Mouse (Mus musculus) ovary, postnatal 14 days (tissue): ENCODE results near the gene Zdhhc21.

Source experiments
- DNase-seq: peaks from one replicate; pipeline ENCODE4 v3.0.0; 2022; ENCODE audit warnings: low spot score

Gene Zdhhc21

DNA sequence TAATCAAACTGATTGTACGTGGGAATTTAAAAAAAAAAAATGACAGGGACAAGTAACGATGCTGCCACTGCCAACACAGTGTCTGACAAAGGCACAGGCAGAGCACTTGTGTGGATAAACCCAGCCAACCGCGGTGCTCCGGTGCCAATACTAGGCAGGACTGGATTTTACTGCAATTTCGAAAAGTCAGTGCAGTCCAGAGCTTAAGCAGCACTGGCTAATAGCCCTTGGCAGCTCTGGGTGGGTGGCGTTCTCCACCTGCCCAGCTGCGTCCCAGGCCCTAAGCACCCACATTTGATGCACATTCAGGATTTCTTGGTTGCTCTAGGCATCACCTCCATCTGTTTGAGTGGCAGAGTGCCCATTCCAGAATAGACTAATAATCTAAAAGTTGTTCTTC lies 3.6 kb upstream of the Zdhhc21 start:
- no peak for DNase-seq

DNA sequence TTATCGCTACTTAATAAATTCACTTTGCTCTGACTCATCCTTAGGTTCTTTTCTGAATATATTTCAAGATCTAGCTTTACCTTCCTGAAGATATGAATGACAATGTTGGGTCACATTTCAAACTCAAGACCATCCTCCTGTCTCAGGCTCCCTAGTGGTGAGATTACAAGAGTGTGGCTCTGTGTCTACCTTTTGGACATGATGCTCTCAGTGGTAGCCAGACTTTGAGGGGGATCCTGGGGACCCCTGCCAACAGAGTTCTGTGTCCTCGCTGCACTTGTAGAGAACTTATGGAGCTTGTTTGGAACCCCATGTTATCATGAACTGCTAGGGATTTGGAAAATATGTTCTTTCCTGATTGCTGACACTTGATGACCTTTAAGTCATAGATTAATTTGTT lies 1.7 kb upstream of the Zdhhc21 start:
- DNase-seq, result no peak

DNA sequence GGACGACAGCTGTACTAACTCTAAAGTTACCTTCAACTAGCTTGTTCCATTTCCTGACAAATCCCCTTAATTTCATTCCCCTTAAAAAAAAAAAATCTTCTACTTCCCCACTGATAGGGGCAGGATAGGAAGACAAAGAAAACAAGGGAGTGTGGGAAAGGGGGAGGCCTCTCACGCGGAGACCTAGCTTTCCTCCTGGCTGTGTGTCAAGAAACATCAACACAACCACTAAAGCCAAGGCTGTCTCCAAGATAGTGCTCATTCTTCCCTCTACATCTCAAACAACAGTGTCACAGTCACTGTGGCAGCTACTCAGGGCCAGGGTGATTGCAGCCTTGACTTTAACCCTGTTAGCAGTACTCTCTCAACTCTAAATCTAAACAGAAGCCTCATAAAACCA lies 808 bp upstream of the Zdhhc21 start:
- no peak for DNase-seq

DNA sequence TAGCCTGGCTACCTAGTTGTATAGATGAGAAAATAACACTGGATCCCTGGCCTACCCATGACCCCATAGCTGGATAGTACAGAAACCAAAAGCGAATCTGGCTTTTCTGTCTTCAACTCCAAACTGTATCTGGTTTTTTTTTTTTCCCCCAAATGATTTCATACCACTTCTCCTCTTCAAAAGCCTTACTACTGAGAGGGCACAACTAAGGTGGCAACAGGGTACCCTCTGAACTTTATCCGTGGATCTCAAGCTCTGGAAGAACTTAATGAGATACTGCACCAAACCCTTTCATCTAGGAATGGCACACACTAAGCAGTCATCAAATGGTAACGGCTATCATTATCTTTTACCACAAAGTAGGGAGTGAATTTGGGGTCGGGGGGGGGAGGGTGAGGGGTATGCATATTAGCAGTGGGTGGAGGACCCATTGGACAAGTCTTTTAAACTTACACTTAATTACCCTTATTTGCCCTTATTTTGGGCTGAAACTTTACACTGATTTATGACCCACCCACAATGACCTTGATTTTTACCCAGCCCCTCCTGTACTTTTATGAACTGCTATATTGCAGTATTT lies 1.2 kb downstream of the Zdhhc21 start:
- no peak for DNase-seq

DNA sequence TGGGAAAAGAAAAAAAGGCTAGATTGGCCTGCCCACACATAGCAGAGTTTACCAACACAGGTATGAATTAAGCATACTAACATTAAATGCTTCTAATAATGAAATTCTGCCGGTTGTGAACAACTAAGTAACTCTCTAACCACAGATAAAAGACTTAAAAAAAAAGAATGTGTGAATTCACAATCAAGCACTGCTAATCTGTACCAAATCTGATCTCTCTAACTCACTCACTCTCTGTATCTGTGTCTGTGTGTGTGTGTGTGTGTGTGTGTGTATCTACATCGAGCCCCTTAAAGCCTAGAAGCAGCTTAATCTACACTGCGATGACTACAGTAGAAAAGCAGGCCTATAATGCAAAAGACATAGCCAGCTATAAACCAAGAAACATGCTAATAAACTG lies 2.8 kb downstream of the Zdhhc21 start:
- DNase-seq, result no peak

DNA sequence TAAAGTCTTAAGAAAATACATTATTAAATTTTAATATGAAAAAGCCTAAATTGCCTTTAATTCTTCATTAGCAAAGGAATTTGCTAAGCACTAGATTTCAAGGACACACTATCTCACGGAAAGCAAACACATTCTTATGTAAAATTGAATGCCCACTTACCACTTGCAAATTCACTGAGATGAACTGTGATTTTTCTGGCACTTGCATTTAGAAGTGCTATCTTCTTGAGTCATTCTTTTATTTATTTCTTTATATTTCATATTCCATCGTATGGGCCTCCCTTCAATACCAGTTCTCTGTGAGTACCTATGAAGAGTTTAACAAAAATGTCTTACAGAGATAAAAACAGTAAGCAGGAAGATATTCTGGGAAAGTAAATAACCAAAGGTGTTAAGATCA lies 5.9 kb downstream of the Zdhhc21 start:
- no peak for DNase-seq

DNA sequence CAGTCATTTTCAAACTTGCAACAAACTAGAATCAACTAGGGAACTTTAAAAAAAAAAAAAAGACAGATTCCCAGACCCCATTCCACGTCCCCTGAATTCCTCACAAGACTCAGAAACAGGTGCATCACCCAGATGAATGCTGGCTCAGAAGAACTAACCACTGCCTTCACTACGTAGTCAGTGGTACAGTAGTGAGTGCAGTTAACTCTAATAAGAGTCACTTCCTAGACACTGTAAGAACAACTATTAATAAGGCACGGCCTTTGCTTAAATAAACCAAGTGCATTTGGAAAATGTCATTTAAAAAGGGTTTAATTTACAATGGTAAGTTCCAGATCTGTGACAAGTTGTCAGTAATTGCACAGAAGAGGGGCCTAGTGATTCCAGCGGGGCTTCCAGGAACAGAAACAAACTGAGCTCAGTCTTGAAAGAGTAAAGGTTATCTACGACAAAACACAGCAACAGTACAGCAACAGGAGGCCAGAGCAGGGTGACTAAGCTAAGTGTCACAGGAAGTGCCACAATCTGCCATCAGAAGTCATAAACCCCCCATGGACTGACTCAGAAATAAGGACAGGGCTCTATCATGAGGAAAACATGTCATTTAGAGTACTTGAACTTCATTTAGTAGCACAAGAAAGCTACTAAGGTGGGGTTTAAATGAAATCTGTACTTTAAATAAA lies 11.1 kb downstream of the Zdhhc21 start:
- no peak for DNase-seq

DNA sequence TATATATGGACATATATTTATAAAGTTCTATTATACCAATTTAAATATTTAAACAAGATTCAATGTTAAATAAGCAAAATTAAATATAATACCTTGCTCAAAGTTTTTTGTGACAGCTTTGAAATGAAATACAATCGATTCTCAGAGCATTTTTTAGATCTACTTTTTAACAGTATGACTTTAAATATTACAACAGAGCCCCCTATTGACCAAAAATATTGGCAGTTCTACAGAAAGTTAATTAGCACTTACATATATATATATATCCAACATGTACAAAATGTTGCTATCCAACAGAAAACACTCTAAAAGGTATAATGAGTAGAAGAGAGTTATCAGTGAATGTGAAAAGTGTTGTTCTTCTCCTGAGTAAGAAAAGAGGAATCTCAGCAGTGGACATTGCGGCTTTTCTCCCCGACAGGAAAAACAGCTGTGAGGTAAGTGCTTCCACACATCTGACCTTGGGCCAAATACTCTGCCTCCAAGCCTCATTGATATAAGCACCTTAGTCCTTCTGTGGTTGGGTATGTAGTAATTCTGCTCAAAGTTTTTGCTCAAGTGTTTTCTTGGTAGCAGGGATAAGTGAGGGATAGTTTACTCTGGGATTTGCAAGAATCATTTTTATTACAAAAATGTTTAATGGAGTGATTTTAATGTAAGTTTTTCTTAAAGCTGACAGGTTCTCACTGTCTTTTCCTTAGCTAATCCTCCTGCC lies 22.1 kb downstream of the Zdhhc21 start:
- DNase-seq, result no peak

- DNase-seq, result no peak
These were observed 28.6 kb downstream of the Zdhhc21 start for GRCm38 (mm10) chr4:82831155-82831554.

- DNase-seq, result no peak
These were observed 30.3 kb downstream of the Zdhhc21 start for GRCm38 (mm10) chr4:82829429-82829828.

GRCm38 (mm10) chr4:82827001-82827400 lies 32.8 kb downstream of the Zdhhc21 start:
- no peak for DNase-seq

DNA sequence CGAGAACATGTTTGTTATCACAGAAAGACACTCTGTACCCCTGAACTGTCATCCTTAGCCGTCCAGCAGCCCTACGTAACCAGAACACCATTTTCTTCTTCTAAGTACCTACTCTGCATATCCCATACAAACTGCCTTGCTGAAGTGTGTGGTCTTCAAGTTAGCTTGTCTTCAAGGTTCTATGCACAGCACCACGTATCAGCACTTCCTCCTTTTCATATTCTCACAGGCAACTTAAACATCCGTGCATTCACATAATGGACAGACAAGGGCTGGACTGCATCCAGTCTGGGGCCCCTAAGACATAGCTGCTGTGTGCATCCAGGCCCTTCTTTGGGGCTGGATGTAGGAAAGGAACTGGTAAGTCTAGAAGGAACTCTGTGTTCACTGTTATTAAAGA lies 41.9 kb downstream of the Zdhhc21 start:
- DNase-seq, result no peak

- no peak for DNase-seq
These were observed 43.4 kb downstream of the Zdhhc21 start for GRCm38 (mm10) chr4:82816351-82816750.

DNA sequence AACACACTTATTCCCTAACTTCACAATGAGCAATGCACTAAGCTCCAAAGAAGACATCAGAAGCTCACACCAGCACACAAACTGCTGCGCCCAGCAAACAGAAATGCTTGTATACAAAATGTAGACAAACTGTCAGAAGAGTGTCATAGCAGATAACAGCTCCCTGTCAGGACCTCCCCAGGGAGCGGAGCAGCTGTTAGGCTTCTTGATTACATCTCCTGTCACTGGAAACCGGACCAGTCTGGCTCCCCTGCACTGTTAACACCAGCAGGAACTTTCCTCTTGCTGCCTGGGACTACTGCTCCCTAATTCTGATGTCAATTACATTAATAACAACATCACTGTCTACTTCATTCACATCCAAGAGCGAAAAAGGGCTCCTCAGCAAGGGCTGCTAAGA lies 44.5 kb downstream of the Zdhhc21 start:
- no peak for DNase-seq

- DNase-seq, result no peak
These were observed 46.4 kb downstream of the Zdhhc21 start for GRCm38 (mm10) chr4:82813356-82813755.

DNA sequence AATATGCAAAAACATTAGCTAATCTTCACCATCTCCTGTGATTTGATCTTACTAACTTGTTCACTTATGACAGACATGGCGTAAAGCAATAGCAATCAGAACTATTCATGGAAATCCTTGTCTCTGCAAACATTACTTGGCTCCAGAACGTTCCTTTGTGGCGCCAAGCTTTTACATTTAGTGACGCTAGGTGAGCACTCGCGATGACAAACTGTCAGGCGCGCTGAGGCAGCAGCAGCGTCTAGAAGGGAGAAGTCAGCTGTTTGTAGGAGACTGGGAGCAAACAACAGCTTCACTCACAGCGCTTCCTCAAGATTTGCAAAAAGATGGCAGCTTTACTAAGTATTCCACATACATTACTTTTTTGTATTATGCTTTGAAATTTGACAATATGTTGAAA lies 51.9 kb downstream of the Zdhhc21 start:
- no peak for DNase-seq

DNA sequence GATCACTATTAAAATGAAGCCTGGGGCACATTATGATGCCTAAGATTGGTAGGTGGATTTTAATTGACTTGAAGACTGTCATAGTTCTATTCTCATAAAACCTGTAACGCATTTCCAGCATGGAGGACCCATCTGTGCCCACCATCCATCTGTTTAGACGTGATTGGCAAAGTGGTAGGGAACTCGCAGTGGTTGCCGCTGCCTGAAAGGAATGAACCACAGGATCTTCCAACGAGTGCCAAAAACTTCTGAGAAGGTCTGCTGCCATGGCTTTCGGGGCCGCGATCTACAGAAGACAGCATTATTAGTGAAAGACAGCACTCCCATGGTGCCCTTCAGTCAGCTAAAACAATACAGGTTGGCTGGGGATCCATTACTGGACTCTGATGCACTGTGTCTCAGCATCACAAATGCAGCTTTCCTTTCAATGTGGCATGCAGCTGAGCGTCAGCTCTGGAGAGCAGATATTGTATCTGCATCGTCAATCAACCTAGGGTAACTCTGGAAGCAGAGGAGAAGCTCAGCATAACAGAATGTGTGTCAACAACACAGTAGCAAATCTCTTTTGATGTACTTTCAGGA lies 53.5 kb downstream of the Zdhhc21 start:
- DNase-seq, result no peak

DNA sequence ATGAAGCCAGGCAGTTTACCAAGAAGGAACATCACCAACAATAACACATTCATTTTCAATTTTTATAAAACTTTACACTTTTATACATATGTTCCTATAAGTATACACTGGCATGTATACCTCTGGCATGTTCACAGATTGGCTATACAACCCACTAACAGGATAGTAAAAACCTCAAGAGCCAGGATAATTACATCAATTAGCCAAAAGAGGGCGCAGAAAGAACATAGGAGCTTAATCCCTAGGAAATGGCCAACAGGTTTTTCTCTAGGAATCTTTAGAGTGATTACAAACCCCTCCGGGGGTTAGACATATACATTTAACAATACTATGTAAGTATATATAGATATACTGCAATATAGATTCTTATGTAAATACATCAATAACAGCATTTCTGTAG lies 55.7 kb downstream of the Zdhhc21 start:
- DNase-seq, result no peak

DNA sequence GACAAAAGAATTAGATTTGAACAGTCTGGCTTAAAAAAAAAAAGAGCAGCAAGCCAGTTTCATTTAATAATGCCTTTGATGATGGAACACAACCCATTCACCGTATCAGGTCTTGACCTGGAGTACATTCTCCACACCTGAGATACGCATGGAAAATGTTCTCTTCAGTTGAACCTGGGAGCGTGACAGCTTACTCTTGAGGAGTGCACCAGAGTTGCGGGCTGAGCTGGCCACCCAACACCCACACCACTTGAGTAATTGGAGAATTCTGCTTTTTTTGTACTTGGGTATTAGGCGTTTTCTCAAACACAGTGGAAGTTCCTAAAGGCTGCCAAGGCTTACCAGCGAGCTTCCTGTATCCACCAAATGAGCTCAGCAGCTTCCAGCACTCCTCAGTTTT lies 66.2 kb downstream of the Zdhhc21 start:
- no peak for DNase-seq

GRCm38 (mm10) chr4:82792906-82793580 lies 66.7 kb downstream of the Zdhhc21 start:
- DNase-seq, result no peak

DNA sequence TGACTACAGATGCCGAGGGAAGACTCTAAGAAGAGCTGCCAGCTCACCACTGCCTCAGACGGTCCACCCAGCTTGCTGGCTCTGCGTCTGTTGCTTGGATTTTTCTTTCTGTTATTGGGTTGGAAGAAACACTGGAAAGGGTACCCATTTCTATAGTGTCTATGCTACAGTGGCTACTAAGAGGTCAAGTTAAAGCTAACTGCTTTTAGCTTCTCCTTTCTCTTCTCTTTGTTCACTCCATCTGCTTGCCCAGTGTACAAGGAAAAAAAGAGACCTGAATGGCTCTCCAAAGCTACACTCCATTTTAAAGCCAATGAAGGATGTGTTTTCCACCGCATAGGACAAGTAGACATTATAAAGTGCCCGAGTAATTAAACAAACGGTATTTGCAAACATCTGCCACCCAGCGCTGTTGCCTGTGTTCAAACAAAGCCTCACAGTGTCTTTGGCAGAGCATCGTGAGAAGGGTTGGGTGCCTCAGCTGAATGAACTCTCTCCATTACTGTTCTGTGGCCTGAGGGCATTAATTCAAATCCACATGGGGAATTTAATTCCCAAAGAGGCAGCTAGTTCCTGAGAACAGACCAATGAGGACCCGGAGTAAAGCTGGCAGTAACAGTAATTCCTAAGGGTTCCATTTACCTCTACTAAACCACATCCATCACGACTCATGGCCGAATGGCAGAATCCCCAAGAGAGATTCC lies 94.1 kb downstream of the Zdhhc21 start:
- DNase-seq, result no peak

DNA sequence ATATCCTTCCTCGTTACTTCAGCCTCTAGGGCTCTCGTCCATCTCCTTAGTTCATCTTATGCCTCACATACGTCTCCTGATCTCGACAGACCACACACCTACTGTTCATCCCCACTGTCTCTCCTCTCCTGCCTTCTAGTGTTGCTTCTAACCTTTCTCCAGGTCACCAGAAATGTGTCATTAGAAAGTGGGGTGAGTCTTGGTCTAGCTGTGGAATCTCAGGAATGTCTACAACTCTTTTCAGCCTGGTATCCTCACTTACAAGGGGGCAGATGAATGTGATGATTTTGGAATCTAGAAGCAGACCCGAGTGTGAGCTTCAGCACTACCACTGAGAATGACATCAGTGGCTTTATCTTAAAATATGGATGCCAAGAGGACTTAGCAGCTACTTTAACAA lies 96.2 kb downstream of the Zdhhc21 start:
- DNase-seq, result no peak
